Mouse (Mus musculus) olfactory bulb, adult 2 months (tissue): ENCODE results near the gene Mospd3.

ENCODE experiments used
- CTCF ChIP-seq: fragments of 200-500 bp; IDR thresholded peaks from 2 replicates; pipeline ENCODE4 v1.5.1; 2012; ENCODE audit warnings: low read depth, mild to moderate bottlenecking, low read length, moderate library complexity; ENCODE audit not compliant: insufficient read depth
- POLR2A ChIP-seq: fragments of 200-500 bp; IDR thresholded peaks from 2 replicates; pipeline ENCODE4 v1.6.1; 2012; ENCODE audit warnings: mild to moderate bottlenecking, low read depth, low read length, moderate library complexity; ENCODE audit not compliant: insufficient read depth

DNA sequence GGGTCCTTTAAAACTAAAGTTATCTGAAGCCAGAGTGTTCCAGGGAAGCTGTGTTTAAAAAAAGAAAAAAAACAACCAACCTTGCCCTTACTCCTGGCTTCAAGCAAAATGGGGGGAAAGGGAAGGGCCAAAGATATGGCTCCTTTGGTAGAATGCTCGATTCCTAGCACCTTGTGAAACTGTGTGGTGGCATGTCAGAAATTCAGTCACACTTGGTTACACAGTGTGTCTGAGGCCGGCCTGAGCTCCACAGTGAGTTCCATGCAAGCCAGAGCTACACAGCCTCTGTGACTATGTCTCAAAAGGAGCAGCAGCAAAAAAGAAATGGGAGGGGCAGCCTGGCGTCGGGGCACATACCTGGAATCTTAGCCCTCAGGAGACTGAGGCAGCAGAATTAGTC lies 48.4 kb upstream of the Mospd3 start:
- no peak for TF ChIP-seq CTCF
- no peak for TF ChIP-seq POLR2A
